Mouse (Mus musculus): Measurements from ENCODE around the gene Gemin8. TPM values are rescaled to one million over a fixed set of nuclear protein-coding genes. Genes with fewer than 3 reads are reported as not detected.

The Gemin8 gene
- total RNA-seq (2014; fragmentation: Nextera tagmentation) (15.9 and 21.1 TPM in 2 replicates), total RNA-seq (2017) (7.4 and 8.1 TPM in 2 replicates)

DNA sequence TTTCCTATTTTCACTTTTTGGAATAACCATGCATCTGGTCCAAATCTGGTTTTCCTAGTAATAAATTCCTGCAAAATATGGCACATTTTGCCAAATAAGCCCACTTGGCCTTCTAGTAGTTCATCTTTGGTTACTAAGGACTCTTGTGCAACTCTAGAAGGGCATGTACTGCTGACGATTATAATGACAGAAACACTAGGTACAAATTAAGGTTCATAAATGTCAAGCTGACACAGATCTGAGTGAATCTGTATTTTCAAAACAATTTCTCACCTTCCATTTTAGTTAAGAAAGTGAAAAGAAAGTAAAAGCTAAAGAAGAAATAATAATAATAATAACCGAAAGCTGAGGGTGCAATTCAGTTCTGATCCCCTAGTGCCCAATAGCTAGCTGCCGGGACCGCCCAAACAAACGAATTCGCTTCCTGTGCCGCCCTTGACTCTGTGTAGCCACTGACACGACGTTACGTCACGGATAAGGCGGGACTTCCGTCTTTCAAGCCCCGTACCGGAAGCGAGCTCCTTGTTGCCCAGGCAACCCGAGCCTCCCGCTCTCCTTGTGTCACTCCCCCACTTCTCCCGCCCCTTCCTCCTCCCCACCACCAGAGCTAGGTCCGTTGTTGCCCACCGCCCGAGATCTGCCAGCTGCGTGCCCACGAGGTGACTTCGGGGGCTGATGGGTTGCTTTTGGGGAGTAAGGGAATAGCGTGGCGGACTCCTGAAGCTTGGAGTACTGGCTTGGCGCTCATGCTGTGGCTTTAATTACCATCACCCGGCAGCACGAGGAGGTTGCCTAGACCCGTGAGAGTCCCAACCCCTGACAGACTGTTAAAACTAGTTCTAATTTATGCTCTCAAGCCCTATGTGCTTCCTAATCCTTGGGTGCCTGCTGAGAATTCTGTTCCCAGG lies at the start of gene Gemin8:
Gemin8 (plus strand) TSS at position 563 of the 908 bp plus-strand sequence.
- peak; percentile 99 for ATAC-seq (replicated peaks; ENCODE audit: poor library complexity, severe bottlenecking)

DNA sequence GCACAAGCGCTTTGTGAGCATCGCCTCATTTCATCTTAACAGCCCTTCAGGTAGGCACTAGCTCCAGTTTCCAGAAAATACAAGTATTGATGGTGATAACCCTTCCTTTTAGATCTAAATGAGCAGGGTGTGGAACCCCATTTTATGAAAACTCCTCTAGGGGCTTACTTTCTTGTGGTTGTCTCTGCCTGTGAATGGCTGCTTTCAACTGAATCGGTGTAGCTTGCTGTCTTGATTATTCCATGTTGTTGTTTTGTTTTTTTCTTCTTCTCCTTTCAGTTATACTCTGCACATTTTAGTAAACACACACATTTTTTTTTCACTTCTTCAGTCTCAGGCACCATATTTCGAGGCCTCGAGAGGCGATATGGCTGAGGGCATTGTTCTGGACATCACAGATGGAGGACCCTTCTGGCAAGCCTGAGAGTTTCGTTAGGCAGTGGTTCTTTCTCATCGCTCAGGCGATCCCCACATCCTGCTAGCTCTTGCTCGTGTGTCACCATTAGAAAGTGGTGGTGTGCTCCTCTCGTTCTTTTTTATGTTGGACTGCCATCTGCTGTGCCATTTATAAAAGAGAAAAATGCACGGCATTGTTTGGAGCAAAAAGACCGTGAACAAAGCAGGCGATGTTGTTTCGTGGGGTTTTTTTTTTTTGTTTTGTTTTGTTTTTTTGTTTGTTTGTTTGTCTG lies 23.0 kb upstream of the Gemin8 start:
- no peak for ATAC-seq (replicated peaks; ENCODE audit: poor library complexity, severe bottlenecking)

DNA sequence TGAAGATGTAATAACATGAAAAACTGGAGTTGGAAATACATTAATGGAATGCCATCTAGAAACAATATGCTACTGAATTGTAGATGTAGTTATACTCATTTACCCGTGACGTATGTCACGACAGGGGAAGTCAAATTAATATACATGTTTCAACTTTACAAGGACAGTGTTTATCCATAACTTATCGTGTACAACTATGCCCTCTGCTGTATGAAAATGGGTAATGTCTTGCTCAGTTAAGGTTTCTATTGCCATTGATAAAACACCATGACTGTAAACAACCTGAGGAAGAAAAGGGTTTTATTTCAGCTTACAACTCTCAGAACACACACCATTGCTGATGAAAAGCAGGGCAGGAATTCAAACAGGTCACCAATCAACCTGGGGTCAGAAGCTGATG lies 7.5 kb upstream of the Gemin8 start:
- ATAC-seq (replicated peaks; ENCODE audit: poor library complexity, severe bottlenecking) = peak; percentile 44; the same call in 1 of the 2 replicates

DNA sequence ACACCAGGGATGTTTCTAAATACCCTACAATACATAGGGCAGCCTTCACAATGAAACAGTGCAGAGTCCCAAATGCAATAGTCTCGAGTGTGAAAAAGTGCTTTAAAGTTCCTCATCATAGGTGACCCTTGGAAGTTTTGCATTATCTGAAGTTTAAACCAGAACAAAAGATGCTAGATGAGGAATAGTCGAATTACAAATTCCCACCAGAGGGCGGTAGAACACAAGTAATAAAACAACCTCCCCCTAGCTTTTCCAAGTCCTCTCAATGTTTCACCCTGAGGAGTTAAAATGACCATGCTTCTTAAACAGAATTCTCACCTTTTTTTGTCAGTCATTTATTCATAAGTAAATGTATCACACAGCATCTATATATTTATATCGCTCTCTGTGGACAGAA lies 2.9 kb upstream of the Gemin8 start:
- 0 out of 2 replicates have a peak, but pooled peaks have one; percentile 27 for ATAC-seq (replicated peaks; ENCODE audit: poor library complexity, severe bottlenecking)

DNA sequence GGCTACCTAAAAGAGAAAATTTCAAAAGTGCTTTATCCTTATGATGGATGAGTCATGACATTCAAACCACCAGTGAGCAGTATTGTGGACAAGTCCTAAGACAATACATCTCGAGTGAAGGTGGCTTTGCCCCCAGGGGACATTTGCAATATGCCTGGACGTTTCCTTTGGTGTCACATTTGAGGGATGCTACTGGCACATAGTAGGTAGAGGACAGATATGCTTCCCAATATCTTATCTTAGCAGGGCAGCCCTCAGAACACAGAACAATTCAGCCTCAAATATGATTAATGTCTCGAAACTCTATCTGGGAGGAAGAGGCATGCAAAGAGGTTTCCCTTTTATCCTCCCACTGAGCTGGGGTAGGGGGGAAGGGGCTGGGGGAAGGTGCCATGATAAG lies 2.3 kb upstream of the Gemin8 start:
- no peak for ATAC-seq (replicated peaks; ENCODE audit: poor library complexity, severe bottlenecking)

DNA sequence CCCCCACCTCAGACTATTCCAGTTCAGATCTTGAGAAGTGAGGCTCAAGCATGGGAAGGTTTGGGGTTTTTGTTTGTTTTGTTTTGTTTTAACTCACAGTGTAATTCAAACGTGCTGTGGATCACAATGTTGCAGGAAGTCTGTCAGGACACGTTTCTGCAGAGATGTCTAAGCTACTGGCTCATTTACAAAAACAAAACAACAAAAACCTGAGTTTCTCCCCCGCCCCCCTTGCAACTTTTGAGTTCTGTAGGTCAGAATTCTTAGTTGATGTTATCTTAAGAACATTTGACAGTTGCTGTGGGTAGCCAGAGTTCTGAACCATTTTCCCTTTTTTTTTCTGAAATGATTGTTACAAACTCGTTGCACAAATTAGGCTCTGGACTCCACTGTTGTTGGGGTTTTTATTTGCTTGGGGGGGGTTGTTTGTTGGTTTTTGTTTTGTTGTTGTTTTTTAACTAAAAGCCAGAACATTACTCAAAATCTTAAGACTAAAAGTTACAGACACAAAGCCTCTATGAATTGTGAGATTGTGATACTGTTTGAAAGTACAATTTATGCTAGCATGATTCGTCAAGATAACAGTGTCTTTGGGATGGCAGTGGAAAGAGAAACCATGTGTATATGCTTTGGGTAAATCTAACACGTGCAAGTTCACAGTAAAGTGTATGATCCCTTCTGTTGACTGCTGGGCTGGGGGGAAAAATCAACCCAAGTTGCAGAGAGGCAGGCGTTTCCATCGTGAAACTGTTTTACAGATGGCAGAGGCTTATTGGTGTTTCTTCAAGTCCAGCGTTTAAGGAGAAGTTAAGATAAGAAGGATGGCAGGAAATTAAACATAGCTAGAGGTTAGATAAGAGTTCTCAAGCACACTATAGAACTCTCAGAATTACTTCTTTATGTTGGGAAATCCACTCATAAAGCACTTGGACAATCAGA lies 815 bp downstream of the Gemin8 start:
- ATAC-seq (replicated peaks; ENCODE audit: poor library complexity, severe bottlenecking) = no peak

DNA sequence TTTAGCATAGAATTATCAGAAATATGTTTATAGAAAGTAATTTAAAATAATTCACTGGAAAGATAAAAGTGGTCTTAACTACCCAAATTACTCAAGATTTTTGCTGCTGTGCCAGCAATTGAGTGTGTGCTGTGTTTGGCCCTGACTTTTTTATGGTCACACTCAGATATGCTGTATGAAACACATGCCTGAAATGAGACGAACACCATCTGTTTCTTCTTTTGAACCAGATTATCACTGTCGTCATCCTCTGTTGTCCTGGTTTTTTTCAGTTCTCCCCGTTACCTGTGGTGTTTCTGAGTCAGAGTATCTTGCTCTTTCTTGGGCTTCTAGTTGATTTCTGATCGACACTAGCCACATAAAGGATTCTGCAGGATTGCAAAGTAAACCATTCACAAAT lies 1.8 kb downstream of the Gemin8 start:
- ATAC-seq (replicated peaks; ENCODE audit: poor library complexity, severe bottlenecking) = no peak

DNA sequence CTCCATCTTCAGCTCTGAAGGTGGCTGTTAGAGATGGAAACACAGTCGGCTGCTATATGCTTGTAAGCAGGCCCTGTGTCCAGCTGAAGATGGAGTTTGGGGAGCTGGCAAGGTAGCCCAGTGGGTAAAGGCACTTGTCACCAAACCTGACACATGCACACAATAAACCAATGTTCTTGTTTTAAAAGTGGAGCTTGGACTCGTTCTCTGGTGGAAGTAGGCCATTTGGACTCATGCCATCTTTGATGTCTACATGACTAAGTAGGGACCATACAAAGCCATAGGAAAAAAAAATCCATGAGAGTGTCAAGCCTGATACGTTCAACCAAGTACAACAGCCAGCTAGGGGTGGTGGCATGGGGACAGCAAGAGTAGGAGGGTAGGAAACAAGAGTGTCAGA lies 2.4 kb downstream of the Gemin8 start:
- ATAC-seq (replicated peaks; ENCODE audit: poor library complexity, severe bottlenecking) = no peak

DNA sequence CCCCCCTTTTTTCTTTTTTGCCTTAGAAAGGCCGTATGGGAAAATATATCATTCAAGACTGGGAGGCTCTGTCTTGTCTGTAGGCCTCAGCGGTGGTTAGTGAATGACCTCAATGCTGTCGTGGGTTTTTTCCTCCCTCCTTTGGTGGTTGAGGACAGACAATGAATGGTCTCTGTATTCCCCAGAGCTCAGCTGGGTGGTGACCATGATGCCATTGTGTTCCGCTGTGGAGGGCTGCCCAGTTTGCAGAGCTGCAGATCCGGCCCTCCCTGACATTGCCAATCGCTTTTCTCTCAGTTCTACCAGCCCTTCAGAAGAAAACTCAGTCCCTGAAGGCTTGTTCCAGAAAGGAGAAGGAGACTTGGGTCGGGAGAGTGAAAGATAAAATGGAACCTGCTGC lies 3.5 kb downstream of the Gemin8 start:
- ATAC-seq (replicated peaks; ENCODE audit: poor library complexity, severe bottlenecking) = no peak

DNA sequence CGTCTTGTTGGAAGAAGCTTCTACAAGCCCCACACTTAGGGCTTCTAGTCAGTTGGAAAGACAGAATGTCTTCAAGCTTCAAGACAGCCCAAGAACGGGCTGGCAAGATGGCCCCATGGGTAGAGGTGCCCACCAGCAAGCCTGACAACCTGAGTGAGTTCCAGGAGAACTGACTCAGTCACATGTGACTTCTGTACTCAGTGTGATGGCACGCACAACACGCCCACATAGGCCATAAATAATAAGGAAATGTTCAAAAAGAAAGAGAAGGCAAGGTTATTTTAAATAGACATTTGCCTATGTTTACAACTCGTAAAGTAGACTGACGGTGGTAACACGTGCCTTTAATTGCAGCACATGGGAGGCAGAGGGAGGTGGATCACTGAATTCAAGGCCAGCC lies 7.7 kb downstream of the Gemin8 start:
- no peak for ATAC-seq (replicated peaks; ENCODE audit: poor library complexity, severe bottlenecking)

DNA sequence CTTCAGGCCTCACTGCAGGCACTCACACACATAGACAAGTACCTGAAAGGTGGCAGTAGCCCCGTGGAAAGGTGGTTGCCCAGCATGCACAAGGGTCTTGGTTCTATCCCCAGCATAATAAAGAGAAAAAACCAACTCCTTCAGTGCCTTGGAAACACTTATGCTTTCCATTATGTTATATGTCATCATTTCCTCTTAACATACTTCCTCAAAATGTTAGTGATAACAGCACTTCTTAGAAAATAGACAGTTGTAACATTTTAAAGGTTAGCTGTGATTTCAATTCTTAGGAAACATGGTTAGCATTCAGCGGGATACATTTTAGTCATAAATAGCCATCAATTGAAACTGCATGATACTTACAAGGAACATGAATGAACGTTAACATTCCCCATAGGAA lies 12.8 kb downstream of the Gemin8 start:
- ATAC-seq (replicated peaks; ENCODE audit: poor library complexity, severe bottlenecking) = peak; percentile 52; the same call in 1 of the 2 replicates

DNA sequence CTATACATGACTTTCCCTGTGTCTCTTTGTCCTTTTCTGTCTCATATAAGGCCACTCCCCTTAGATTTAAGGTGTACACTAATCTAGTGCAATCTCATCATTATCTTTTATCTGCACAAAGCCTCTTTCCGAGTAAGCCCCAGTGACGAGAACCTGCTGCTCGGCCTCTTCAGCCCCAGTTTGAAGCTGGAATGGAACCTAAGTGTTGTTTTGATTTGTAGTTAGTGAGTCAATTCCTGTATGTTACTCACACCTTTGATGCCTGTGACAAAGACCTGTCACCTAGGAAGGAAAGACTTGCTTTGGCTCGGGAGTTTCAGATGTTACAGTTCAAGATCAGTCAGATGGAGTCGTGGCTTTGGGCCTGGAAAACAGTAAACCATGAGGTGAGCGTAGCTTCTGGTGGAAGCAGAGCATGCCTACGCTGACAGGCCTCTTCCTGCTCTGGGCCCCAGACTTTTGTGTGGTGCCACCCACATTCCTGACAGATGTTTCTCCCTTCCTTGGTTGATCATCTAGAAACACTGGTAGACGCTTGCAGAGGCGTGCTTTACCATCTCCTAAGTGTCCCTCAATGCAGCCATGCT lies 15.2 kb downstream of the Gemin8 start:
- no peak for ATAC-seq (replicated peaks; ENCODE audit: poor library complexity, severe bottlenecking)

DNA sequence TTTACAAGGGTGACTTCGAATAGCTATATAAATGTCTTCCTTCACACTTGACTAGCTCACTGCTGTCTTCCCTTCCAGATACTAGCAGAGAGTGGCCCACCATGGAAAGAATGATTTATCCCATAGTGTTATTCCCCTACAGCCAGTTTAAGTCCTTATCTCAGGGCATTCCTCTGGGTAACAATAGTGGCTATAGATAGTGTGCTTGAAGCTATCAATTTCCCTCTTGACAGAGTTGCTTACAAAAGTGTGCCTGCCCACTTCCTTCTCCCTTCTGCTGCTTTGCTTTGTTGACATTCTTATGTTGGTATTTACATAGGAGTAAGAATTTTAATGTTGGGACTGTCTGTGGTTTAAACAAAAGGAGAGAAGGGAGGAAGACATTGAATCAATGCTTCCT lies 17.5 kb downstream of the Gemin8 start:
- ATAC-seq (replicated peaks; ENCODE audit: poor library complexity, severe bottlenecking) = no peak

DNA sequence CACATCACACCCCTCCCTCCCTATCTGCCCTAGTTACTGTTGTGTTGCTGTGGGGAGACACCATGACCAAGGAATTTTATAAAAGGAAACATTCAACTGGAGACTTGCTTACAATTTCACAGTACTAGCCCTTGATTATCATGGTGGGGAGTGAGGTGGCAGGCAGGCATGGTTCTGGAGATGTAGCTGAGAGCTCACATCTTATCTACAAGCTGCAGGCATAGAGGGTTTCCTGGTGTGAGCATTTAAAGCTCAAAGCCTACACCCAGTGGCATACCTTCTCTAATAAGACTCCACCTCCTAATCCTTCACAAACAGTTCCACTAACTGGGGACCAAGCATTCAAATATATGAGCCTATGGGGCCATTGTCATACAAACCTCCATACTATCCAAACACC lies 26.1 kb downstream of the Gemin8 start:
- ATAC-seq (replicated peaks; ENCODE audit: poor library complexity, severe bottlenecking) = no peak

DNA sequence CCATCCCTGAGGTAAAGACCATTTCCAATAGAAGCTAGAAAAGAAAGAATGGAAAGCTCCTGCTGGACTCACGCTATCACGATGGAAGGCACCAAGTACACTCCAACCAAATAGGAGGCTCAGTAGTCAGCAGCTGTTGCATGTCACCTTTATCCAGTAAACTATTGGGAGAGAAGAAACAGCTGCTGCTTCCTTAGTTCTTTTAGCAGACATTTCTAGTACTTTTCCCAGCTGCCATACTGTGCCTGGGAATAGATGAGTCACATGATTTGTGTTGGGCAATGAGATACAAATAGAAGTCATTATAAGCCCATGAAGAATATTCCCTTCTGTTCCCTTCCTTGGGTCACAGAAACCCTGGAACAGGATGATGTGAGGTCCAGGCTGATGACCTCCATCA lies 28.0 kb downstream of the Gemin8 start:
- ATAC-seq (replicated peaks; ENCODE audit: poor library complexity, severe bottlenecking) = no peak

DNA sequence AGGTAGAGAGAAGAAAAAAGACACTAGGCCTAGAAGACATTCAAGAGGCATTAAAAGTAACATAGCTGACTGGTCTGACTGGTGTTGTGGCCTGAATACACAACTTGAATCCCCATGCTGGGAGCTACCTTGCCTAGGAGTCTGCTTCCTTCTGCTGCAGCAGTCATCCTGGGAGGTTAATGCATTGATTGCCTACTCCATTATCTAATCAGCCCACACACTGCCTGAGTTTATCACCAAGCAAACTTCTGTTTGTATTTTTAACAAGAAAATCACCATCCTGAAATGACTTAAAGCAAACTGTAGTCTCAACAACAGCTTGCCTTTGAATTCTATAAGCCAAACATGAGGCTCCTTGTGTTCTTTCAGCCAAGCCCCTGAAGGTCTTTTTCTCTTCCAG lies 29.6 kb downstream of the Gemin8 start:
- no peak for ATAC-seq (replicated peaks; ENCODE audit: poor library complexity, severe bottlenecking)

DNA sequence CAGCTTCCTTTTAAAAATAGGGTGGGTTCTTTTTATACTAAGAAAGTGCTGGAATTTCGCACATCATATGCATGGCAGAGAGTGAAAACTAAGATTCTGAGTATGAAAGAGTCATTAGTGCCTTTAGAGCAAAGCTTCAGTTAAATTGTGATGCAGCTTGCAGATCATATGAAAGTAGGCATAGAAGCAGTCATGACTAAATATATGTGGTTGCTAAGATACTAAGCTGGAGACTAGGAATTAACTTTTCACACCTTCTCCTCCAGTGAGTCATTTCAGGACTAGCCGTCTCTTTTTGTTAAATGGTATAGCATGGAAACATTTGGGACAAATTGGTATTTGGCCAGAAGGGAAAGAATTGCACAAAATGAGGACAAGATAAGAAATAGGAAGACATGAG lies 44.3 kb downstream of the Gemin8 start:
- ATAC-seq (replicated peaks; ENCODE audit: poor library complexity, severe bottlenecking) = no peak

DNA sequence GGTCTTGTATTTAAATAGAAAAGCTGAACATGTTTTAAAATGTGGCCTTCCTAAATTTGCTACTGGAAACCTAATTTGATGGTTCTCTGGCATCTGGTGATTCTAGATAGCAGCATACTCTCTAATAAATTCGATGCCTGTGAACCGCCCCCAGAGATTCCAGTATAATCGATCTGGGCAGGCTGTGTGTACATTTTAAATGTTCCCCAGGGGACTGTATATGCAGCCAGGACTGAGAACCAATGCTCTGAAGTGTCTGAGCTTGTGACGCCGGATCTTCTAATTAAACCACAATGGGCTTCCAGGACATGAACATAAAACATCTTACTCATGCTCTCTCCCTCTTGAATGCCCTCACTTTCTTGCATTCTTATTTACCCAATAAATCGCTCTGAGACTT lies 46.0 kb downstream of the Gemin8 start:
- no peak for ATAC-seq (replicated peaks; ENCODE audit: poor library complexity, severe bottlenecking)

DNA sequence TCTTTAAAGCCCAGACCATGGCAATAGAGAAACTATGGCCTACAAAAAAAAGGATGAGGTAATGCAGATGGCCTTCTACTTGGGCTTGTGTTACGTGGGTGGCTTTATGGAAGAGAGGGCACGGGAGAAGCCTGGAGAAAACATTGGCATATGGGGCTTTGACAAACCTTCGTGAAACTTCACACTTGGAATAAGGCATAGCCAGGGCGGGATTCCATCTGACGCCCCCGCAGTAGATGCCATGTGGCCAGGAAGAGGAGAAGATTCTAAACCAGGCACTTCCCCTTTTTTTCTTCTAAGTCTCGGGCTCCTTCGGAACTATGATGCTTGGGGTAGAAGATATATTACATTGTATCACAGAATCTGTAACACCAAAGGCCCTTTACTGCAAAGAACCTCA lies 46.5 kb downstream of the Gemin8 start:
- ATAC-seq (replicated peaks; ENCODE audit: poor library complexity, severe bottlenecking) = no peak

DNA sequence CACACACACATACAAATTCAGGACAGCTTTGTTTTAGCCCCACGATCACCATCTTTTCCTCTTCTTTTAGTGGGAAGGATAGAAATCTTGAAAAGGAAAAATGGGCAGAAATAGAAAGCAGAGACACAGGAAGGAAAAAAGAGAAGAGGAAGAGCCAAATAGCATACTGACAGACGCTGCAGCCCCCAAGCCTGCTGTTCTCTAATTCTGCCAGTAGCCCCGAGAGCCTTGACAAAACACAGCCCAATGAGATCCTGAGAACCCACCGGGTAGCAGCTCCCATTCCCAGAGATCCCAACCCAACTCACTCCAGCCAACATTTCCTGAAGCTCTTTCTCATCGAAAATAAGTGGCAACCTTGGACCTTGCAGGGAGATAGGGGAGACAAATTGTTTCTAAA lies 49.1 kb downstream of the Gemin8 start:
- no peak for ATAC-seq (replicated peaks; ENCODE audit: poor library complexity, severe bottlenecking)

All from granulocyte monocyte progenitor cell, adult 5-6 weeks (primary cell).